Mouse (Mus musculus) stomach, embryonic 15.5 days (tissue): ENCODE results near the gene Aass. TPM values are rescaled to one million over a fixed set of nuclear protein-coding genes. Genes with fewer than 3 reads are reported as not detected.
"Not testable (repeated sequence)": the region's sequence is repeated elsewhere in the genome, so short reads cannot be mapped to it uniquely, and the experiment has no call there.

Experiments
- ATAC-seq: fragments of 200-750 bp; cut with Nextera tagmentation; 2 replicates; pipeline ENCODE4 v1.8.0; 2017; ENCODE audit warnings: low read depth, moderate number of reproducible peaks, moderate TSS enrichment; ENCODE audit not compliant: insufficient read depth, low FRiP score
- H3K27ac ChIP-seq: fragments of 300-500 bp; sonication (generic); 2 replicates; pipeline ENCODE4 v1.5.1; 2015; ENCODE audit warnings: mild to moderate bottlenecking, inconsistent platforms
- H3K27me3 ChIP-seq: fragments of 300-500 bp; sonication (generic); replicated peaks from 2 replicates; pipeline ENCODE4 v1.6.1; 2015; ENCODE audit warnings: inconsistent platforms
- H3K36me3 ChIP-seq: fragments of 300-500 bp; sonication (generic); 2 replicates; pipeline ENCODE4 v1.6.1; 2015; ENCODE audit warnings: inconsistent platforms
- H3K4me1 ChIP-seq: fragments of 300-500 bp; sonication (generic); 2 replicates; pipeline ENCODE4 v1.6.1; 2015; ENCODE audit warnings: inconsistent platforms
- H3K4me2 ChIP-seq: fragments of 300-500 bp; sonication (generic); 2 replicates; pipeline ENCODE4 v1.6.1; 2015; ENCODE audit warnings: mild to moderate bottlenecking, inconsistent platforms
- H3K4me3 ChIP-seq: fragments of 300-500 bp; sonication (generic); replicated peaks from 2 replicates; pipeline ENCODE4 v1.5.1; 2015; ENCODE audit warnings: inconsistent platforms
- H3K9ac ChIP-seq: fragments of 300-500 bp; sonication (generic); 2 replicates; pipeline ENCODE4 v1.6.1; 2015; ENCODE audit warnings: inconsistent platforms
- H3K9me3 ChIP-seq: fragments of 300-500 bp; sonication (generic); 2 replicates; pipeline ENCODE4 v1.6.1; 2016; ENCODE audit warnings: inconsistent platforms
- WGBS: fragments of 180-500 bp; shearing (Covaris S2); methylation state at CpG from one replicate; pipeline ENCODE4 v1.1.7; 2015; 5-methylcytosine and 5-hydroxymethylcytosine counted together
- polyA plus RNA-seq: library from polyadenylated mRNA; unstranded; fragments of >200 nt; fragmentation: Nextera tagmentation; extraction: Ambion mirVana; gene quantifications from 2 replicates; pipeline ENCODE4 v1.2.1, GENCODE M21; 2015

Gene Aass
- polyA plus RNA-seq = 2.2 and 3.3 TPM in 2 replicates

DNA sequence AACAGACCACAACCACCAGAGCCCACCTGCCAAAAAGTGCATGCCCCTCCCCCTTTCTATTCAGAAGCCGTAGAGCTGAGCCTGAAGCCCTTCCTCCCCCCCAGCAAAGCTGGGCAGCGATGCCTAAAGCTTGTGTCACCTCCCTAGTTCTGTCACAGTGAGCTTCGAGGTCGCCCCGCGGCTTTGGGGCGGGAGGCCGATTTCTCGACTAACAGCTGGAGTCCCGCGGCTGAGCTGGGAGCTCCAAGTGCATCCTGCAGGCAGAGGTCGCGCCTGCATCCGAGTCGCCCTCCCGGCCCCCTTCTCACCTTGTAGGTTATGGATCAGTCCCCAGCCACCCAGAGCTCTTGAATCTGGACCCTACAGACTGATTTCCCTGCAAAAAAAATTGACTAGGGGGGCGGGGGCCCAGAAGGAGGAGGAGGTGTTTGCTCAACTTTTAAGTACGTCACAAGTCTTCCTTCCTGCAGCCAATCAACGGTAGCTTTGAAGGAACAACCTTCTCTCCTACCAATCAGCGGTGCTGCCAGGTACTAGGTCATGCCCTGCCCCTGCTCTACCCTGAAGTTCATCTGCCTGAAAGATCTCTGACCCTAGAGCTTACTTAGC, at the start of gene Aass:
Gene Aass, minus strand, starts transcription at position 414 of the 609 bp plus-strand sequence.
- H3K36me3 ChIP-seq = no peaks in the 10 kb centered on the region
- H3K4me3 ChIP-seq = peak within 1 kb of the TSS; percentile 42
- no peaks in the 10 kb centered on the region for H3K27me3 ChIP-seq
- no peaks in the 10 kb centered on the region for H3K9me3 ChIP-seq
- ATAC-seq = peak; percentile 75
- H3K27ac ChIP-seq = no peak within 1 kb of the TSS
- no peaks in the 10 kb centered on the region for H3K4me1 ChIP-seq
- WGBS = under 1% methylated on average over 20 of the region's 20 CpGs
- H3K9ac ChIP-seq = no peak within 1 kb of the TSS
- peak within 1 kb of the TSS; percentile 74 for H3K4me2 ChIP-seq

DNA sequence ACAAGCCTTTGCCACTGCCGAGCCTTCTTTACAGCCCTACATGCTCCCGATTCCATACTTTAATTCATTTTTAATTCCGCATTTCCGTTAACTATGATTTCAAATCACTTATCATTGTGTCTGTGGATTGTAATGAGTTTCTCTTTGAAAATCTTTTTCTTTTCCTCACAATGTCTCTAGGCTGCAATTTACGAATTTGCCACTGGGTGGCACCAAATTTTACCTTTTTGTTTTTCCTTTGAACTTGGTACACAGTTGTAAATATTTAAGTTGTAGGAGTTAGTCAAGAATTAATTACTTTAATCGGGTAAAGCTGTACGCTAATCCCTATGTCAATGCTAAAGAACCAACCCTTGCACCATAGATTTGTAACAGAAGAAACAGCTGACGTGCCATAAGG, 47.3 kb upstream of the Aass start:
- WGBS = 16% methylated on average over 8 of the region's 8 CpGs
- Histone ChIP-seq H3K4me1 (no peaks in the 10 kb centered on the region), H3K9ac (no peak overlapping the region), H3K27ac (no peak overlapping the region), H3K4me3 (no peak overlapping the region), H3K36me3 (no peaks in the 10 kb centered on the region), H3K4me2 (no peak overlapping the region), H3K9me3 (no peaks in the 10 kb centered on the region), H3K27me3 (no peaks in the 10 kb centered on the region)
- ATAC-seq = no peak; the same call in 1 of the 2 replicates

DNA sequence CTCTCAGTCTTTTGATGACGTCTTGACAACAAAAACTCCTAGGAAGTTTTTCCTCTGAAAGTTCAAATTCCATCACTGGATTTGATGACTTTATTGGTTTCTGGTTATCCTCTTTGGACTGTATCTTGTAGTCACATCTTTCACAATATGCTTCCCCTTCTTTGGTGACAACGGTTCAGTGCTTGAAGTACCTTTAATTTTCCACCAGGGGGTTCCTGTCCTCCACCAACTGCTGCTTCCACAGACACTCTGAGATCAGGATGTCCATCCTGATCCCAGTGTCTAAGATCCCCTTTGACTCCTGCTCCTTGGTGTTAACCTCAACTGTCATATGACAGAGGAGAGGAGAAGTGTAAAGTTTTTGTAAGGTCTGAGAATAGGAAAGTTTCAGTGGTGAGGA, 31.0 kb upstream of the Aass start:
- H3K4me2 ChIP-seq, H3K27ac ChIP-seq, H3K9me3 ChIP-seq, H3K36me3 ChIP-seq, H3K27me3 ChIP-seq, H3K9ac ChIP-seq, H3K4me1 ChIP-seq, H3K4me3 ChIP-seq, ATAC-seq: not testable (repeated sequence)
- 36% methylated on average over 2 of the region's 2 CpGs for WGBS

DNA sequence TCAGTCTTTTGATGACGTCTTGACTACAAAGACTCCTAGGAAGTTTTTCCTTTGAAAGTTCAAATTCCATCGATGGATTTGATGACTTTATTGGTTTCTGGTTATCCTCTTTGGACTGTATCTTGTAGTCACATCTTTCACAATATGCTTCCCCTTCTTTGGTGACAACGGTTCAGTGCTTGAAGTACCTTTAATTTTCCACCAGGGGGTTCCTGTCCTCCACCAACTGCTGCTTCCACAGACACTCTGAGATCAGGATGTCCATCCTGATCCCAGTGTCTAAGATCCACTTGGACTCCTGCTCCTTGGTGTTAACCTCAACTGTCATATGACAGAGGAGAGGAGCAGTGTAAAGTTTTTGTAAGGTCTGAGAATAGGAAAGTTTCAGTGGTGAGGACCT, 23.6 kb upstream of the Aass start:
- not testable (repeated sequence) for H3K27ac ChIP-seq
- 55% methylated on average over 3 of the region's 3 CpGs for WGBS

DNA sequence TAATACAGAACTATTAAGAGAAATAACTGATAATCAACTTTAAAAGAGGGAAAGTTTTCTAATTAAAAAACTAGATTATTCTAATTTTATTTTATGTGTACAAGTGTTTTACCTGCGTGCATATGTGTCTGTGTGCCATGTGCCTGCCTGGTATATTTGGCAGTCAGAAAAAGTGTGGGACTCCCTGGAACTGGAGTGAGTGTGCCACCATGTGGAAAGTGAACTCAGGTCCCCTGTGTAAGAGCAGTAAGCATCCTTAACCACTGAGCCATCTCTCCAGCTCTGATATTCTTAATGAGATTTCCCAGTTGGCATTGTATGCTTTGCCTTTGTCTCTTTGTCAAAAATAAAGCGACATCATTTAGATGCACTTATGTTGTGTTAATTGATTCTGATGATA, 20.3 kb upstream of the Aass start:
- no peak for ATAC-seq
- Histone ChIP-seq H3K36me3 (no peaks in the 10 kb centered on the region), H3K9ac (no peak overlapping the region), H3K4me3 (no peak overlapping the region), H3K4me1 (no peaks in the 10 kb centered on the region), H3K27ac (no peak overlapping the region), H3K27me3 (no peaks in the 10 kb centered on the region), H3K4me2 (no peak overlapping the region), H3K9me3 (no peaks in the 10 kb centered on the region)
- 88% methylated on average over 2 of the region's 2 CpGs for WGBS

More for the DNA sequence above, 23.6 kb upstream of the Aass start:
- not testable (repeated sequence) for H3K9me3 ChIP-seq, H3K9ac ChIP-seq, H3K36me3 ChIP-seq, H3K4me2 ChIP-seq, H3K4me1 ChIP-seq, ATAC-seq, H3K4me3 ChIP-seq, H3K27me3 ChIP-seq

DNA sequence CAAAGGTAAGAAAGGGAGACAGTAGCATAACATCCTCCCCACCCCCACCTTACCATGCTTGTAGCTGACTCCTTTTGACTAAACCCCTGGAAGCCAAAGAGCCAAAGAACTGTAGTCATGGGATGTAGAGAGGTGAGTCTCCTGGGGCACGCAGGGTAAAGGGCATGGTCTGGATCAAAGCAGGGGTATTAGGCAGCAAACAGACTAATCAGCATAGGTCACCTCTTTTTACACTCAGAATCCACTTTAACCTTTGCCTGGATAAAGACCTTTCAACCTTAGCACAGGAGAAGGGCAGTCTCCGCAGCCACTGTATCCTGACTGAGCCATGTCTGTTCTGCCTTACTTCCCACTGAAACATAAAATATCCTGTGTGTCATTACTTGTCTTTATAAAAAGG, 14.4 kb upstream of the Aass start:
- no peak overlapping the region for H3K9ac ChIP-seq
- H3K9me3 ChIP-seq = no peaks in the 10 kb centered on the region
- no peaks in the 10 kb centered on the region for H3K36me3 ChIP-seq
- H3K4me1 ChIP-seq = no peaks in the 10 kb centered on the region
- H3K4me3 ChIP-seq = no peak overlapping the region
- 80% methylated on average over 2 of the region's 2 CpGs for WGBS
- H3K27me3 ChIP-seq = no peaks in the 10 kb centered on the region
- no peak overlapping the region for H3K27ac ChIP-seq
- no peak for ATAC-seq
- no peak overlapping the region for H3K4me2 ChIP-seq

DNA sequence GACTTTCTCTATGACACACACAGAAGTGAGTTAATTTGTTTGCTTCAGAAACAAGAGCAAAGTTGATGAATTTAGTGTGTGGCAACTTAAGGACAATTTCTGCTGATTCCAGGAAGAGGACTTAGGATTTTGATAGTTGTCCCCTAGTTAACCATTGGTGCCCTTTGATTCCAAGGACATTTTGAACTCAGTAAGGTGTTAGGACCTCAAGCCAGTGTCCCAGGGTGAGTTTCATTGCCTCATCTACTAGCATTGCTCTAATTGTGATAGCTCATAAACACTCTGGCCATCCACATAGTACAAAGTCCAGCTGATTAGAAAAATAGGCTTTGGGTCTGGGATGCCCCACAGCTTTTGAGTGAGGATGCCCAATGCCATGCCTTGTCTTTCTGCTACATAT, 11.2 kb upstream of the Aass start:
- no peak overlapping the region for H3K27ac ChIP-seq
- H3K4me2 ChIP-seq = no peak overlapping the region
- H3K4me3 ChIP-seq = no peak overlapping the region
- H3K9ac ChIP-seq = no peak overlapping the region
- no peak for ATAC-seq
- H3K9me3 ChIP-seq = no peaks in the 10 kb centered on the region
- H3K36me3 ChIP-seq = no peaks in the 10 kb centered on the region
- no peaks in the 10 kb centered on the region for H3K27me3 ChIP-seq
- H3K4me1 ChIP-seq = no peaks in the 10 kb centered on the region

DNA sequence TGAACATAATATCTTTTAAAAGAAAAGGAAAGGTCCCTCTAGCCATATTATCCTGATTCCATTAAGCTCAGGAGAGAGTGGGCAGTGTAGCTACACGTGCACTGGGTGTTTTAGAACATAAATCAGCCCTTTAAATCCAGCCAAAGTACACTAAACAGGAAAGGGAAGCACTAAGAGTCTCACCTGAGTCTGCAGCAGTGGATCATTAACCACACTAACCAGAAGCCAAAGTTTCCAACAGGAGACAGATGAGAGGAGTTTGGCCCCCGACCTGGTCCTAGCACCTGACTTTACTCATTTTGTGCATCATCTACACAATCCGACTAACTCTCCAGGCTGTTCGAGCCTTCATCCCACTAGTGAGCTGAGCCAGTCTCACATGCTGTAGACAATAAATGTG, 1.8 kb downstream of the Aass start:
- H3K27me3 ChIP-seq = no peaks in the 10 kb centered on the region
- H3K9ac ChIP-seq = no peak overlapping the region
- H3K36me3 ChIP-seq = no peaks in the 10 kb centered on the region
- H3K27ac ChIP-seq = no peak overlapping the region
- H3K9me3 ChIP-seq = no peaks in the 10 kb centered on the region
- no peak overlapping the region for H3K4me3 ChIP-seq
- WGBS = 49% methylated on average over 4 of the region's 4 CpGs
- ATAC-seq = no peak
- no peaks in the 10 kb centered on the region for H3K4me1 ChIP-seq
- no peak overlapping the region for H3K4me2 ChIP-seq

DNA sequence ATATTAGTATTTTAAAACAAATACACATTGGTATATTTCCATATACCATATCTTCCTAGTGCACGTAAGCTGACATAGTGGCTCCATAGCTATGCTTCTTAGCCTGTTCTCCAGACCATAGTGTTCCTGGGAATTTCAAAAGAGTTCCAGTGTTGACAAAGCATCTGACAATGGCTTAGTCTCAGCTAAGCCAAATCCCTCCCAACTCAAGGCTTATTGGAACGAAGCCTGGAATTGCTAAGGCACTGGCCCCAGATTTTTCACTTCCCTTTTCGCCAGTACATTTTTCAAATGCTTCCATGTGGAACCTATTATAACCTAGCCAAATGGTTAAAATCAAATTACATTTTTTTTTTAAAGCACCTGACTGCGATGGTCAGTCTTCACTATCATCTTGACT, 3.6 kb downstream of the Aass start:
- H3K27ac ChIP-seq = no peak overlapping the region
- no peak overlapping the region for H3K4me3 ChIP-seq
- H3K4me1 ChIP-seq = no peaks in the 10 kb centered on the region
- no peaks in the 10 kb centered on the region for H3K36me3 ChIP-seq
- 69% methylated on average over 4 of the region's 4 CpGs for WGBS
- H3K9me3 ChIP-seq = no peaks in the 10 kb centered on the region
- H3K4me2 ChIP-seq = no peak overlapping the region
- H3K9ac ChIP-seq = no peak overlapping the region
- H3K27me3 ChIP-seq = no peaks in the 10 kb centered on the region
- no peak for ATAC-seq

DNA sequence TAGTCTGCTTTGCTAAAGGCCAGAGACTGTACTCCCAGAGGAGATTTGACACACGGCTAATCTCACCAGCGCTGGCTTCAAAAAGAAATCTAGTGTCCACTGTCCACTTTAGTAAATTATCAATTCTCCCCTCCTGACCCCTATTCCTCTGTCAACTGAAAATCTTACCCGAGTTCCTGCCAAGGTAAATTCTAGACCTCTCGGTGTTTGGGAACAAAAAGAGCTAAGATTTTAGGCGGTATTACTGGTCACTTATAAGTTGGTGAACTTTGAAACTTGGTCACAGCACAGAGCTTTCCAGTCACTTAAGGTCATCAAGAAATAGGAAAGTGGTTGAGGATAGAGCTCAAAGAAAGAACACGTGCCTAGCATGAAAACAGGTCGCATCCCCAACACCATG, 6.1 kb downstream of the Aass start:
- no peak for ATAC-seq
- no peaks in the 10 kb centered on the region for H3K36me3 ChIP-seq
- no peak overlapping the region for H3K4me2 ChIP-seq
- H3K4me3 ChIP-seq = no peak overlapping the region
- WGBS = 72% methylated on average over 7 of the region's 7 CpGs
- no peak overlapping the region for H3K9ac ChIP-seq
- no peaks in the 10 kb centered on the region for H3K27me3 ChIP-seq
- H3K4me1 ChIP-seq = no peaks in the 10 kb centered on the region
- no peak overlapping the region for H3K27ac ChIP-seq
- H3K9me3 ChIP-seq = no peaks in the 10 kb centered on the region

DNA sequence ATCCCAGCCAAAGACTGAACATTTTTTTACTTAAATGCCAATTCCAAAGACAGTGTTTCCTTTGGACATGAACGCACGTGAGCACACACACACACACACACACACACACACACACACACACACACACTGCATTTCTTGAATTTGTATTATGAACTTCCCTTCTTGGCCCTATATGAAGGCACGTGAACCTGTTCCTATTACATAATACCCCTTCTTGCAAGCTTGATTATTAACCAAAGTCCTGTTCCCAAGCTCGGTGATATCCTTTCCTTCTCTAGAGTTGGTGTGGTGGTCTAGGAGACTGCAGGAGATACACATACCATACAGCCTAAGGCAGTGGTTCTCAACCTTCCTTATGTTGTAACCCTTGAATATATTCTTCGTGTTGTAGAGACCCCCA, 7.0 kb downstream of the Aass start:
- ATAC-seq = no peak
- Histone ChIP-seq H3K36me3 (no peaks in the 10 kb centered on the region), H3K4me3 (no peak overlapping the region), H3K4me2 (no peak overlapping the region), H3K27ac (no peak overlapping the region), H3K9ac (no peak overlapping the region), H3K9me3 (no peaks in the 10 kb centered on the region), H3K4me1 (no peaks in the 10 kb centered on the region), H3K27me3 (no peaks in the 10 kb centered on the region)
- WGBS = 78% methylated on average over 5 of the region's 5 CpGs

DNA sequence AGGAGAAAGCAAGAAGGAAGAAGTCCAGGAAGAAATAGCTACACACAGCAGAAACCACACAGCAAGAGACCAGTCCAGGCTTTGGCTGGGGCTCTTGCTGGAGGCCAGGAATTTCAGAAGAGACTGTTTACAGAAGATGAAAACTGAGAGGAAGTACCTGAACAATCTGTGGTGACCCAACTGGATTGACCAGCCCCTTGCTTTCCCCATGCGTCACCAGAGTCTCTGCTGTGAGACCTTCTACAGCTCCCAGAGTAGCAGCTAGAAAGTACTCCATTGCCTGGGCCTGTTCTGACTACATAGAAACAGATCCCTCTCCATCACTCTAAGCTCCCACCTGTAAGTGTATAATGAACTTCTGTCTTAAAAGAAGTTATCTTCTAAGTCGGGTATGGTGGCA, 8.0 kb downstream of the Aass start:
- Histone ChIP-seq H3K4me2 (no peak overlapping the region), H3K27ac (no peak overlapping the region), H3K9ac (no peak overlapping the region), H3K27me3 (no peaks in the 10 kb centered on the region), H3K36me3 (no peaks in the 10 kb centered on the region), H3K9me3 (no peaks in the 10 kb centered on the region), H3K4me3 (no peak overlapping the region), H3K4me1 (no peaks in the 10 kb centered on the region)
- no peak for ATAC-seq
- 66% methylated on average over 2 of the region's 2 CpGs for WGBS

DNA sequence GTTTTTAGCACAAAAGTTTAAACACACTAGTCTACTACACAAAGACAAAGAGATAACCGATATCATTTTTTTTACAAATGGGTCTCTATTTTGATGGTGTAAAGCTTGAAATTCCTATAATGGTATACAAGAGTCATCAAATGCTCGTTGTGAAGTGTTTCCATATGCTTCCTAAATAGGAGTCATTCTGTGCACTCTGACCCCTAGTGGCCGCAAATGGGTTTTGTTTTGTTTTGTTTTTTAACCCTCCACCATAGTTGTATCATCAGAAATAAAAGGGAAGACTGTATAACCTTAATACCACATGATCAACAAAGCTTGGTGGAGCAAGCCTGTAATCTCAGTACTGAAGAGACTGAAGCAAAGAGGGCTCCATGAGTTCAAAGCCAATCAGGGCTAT, 9.9 kb downstream of the Aass start:
- Histone ChIP-seq H3K36me3 (no peaks in the 10 kb centered on the region), H3K9ac (no peak overlapping the region), H3K4me2 (no peak overlapping the region), H3K27ac (no peak overlapping the region), H3K4me1 (no peaks in the 10 kb centered on the region), H3K9me3 (no peaks in the 10 kb centered on the region), H3K4me3 (no peak overlapping the region), H3K27me3 (no peaks in the 10 kb centered on the region)
- 42% methylated on average over 3 of the region's 3 CpGs for WGBS
- ATAC-seq = no peak
